Mouse (Mus musculus): ENCODE measurements at regions not wholly inside any gene's neighbourhood (a gene's known extent, or its start where the extent isn't known, plus 50 kb on each side); places are given as distances from the start of the nearest gene placed in this dataset.

DNA sequence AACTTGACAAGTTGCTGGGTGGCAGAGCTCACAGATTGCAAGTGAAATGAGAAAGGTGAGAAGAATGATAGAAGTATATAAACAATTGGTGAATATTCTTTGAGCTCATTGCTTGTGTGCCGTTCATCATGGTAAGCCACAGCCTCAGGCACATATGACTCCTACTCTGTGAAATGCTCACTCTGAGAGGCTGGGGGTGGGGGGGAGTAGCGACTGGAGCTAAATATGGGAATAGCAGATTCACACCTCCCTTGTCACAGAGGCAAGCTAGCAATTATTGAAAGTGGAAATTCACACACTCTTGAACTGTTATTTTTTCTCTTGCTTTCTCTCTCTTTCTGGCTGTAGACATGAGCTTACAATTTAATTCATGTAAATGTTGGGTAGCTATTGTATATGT, 481.0 kb upstream of the Lcorl start:
- intact Hi-C loops (cut with DNase I) = no loop called here
- no peak for DNase-seq (ENCODE audit: low spot score)

DNA sequence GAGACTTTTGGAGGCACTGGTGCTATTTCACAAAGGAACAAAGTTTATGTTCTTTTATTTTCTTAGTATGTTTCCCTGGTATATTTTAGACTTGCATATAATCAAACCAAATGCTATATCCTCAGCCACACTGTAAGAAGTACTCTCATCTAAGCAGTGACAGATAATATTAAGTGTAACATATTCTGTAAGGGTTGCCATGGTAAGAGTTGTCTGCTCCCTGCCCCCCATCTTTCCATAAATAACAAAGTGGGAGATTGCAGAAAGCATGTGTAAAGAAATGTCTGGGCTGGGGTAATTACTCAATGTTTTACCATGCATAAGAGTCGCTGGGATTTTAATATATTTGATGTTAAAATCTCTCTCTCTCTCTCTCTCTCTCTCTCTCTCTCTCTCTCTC, 473.5 kb upstream of the Lcorl start:
- intact Hi-C loops (cut with DNase I) = no loop called here
- no peak for DNase-seq (ENCODE audit: low spot score)

Data from heart, postnatal 25 days (tissue).